Mouse (Mus musculus) liver, adult 2 months (tissue): ENCODE data around the gene Gm26620. TPM values are rescaled to one million over a fixed set of nuclear protein-coding genes. Genes with fewer than 3 reads are reported as not detected.

Source experiments
- DNase-seq: peaks from one replicate; pipeline ENCODE4 v3.0.0-alpha.2; 2011; ENCODE audit warnings: low read depth, low spot score; ENCODE audit errors: extremely low read depth
- H3K27ac ChIP-seq: fragments of 200-500 bp; replicated peaks from 2 replicates; pipeline ENCODE4 v1.5.1; 2012; ENCODE audit warnings: low read depth, mild to moderate bottlenecking, control low read depth, inconsistent platforms, low read length; ENCODE audit not compliant: insufficient read depth
- H3K27me3 ChIP-seq: fragments of 200-500 bp; 2 replicates; pipeline ENCODE4 v1.6.1; 2012; ENCODE audit warnings: mild to moderate bottlenecking, moderate library complexity, low read length, inconsistent platforms; ENCODE audit not compliant: control insufficient read depth, insufficient read depth
- H3K36me3 ChIP-seq: fragments of 200-500 bp; 2 replicates; pipeline ENCODE4 v1.6.1; 2012; ENCODE audit warnings: low read length, inconsistent platforms; ENCODE audit not compliant: control insufficient read depth, insufficient read depth
- H3K4me1 ChIP-seq: fragments of 200-500 bp; 2 replicates; pipeline ENCODE4 v1.6.1; 2011; ENCODE audit warnings: low read length; ENCODE audit not compliant: control insufficient read depth, insufficient read depth
- H3K4me3 ChIP-seq: fragments of 200-500 bp; 2 replicates; pipeline ENCODE4 v1.5.1; 2011; ENCODE audit warnings: low read depth, mild to moderate bottlenecking, control low read depth, low read length, moderate library complexity; ENCODE audit not compliant: insufficient read depth
- H3K79me2 ChIP-seq: fragments of 200-500 bp; 2 replicates; pipeline ENCODE4 v1.6.1; 2012; ENCODE audit warnings: inconsistent platforms, mild to moderate bottlenecking, low read length, moderate library complexity; ENCODE audit not compliant: control insufficient read depth, insufficient read depth
- H3K9ac ChIP-seq: fragments of 200-500 bp; 2 replicates; pipeline ENCODE4 v1.6.1; 2012; ENCODE audit warnings: low read depth, mild to moderate bottlenecking, control low read depth, inconsistent platforms, low read length
- CTCF ChIP-seq: fragments of 200-500 bp; IDR thresholded peaks from 2 replicates; pipeline ENCODE4 v1.5.1; 2011; ENCODE audit warnings: low read depth, low read length, control low read depth
- POLR2A ChIP-seq: fragments of 200-500 bp; IDR thresholded peaks from 2 replicates; pipeline ENCODE4 v1.6.1; 2011; ENCODE audit warnings: low read length, control low read depth; ENCODE audit not compliant: insufficient read depth; ENCODE audit errors: extremely low read depth
- WGBS: fragments of 180-500 bp; shearing (Covaris S2); methylation state at CpG from one replicate; pipeline ENCODE4 v1.1.7; 2018; 5-methylcytosine and 5-hydroxymethylcytosine counted together
- polyA plus RNA-seq: library from polyadenylated mRNA; depleted of rRNA; stranded (reverse); fragments of >200 nt; gene quantifications from 2 replicates; pipeline ENCODE4 v1.2.3, GENCODE M21; 2012
- total RNA-seq: library from RNA; depleted of rRNA; stranded (reverse); fragments of >200 nt; gene quantifications from 2 replicates; pipeline ENCODE4 v1.2.3, GENCODE M21; 2014

Gm26620 gene
- total and polyA plus RNA-seq, 2 experiments: 0.59 to 0.74 TPM

- H3K27ac ChIP-seq: peak overlapping the region; percentile 2; the same call in 1 of the 2 replicates
- H3K79me2 ChIP-seq: peaks cover 33% of the 10 kb centered on the region; the same call in 1 of the 2 replicates
Observed at GRCm38 (mm10) chr1:170861671-170862434, 23.0 kb upstream of the Gm26620 start.

DNA sequence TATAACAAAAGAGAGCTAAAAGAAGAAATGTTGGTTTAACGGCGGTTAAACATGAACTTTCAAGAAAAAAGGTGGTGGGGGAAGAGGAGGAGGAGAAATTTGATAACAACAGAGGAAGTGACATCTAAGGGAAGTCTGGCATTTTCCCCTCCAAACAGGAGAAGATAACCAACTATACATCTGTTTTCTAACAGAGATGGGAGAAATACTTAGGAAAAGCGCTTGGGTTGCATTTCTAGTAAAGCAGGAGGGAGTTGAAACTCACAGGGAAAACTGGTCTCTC is 22.5 kb upstream of the Gm26620 start:
- Histone ChIP-seq H3K4me3 (no peak overlapping the region), H3K36me3 (no peaks in the 10 kb centered on the region), H3K27me3 (no peaks in the 10 kb centered on the region), H3K79me2 (peaks cover 31% of the 10 kb centered on the region; the same call in 1 of the 2 replicates), H3K9ac (no peak overlapping the region), H3K4me1 (peaks cover 24% of the 10 kb centered on the region), H3K27ac (peak overlapping the region; percentile 8; the same call in 1 of the 2 replicates)
- DNase-seq: no peak
- TF ChIP-seq POLR2A (no peak), CTCF (no peak)
- WGBS: 9% methylated on average over 3 of the region's 3 CpGs

More at GRCm38 (mm10) chr1:170861671-170862434, 23.0 kb upstream of the Gm26620 start:
- Histone ChIP-seq H3K4me3 (no peak overlapping the region), H3K27me3 (no peaks in the 10 kb centered on the region), H3K4me1 (peaks cover 24% of the 10 kb centered on the region), H3K9ac (no peak overlapping the region), H3K36me3 (no peaks in the 10 kb centered on the region)
- no peak for TF ChIP-seq CTCF
- TF ChIP-seq POLR2A: no peak
- WGBS: 31% methylated on average over 13 of the region's 13 CpGs
- DNase-seq: peak; percentile 74

DNA sequence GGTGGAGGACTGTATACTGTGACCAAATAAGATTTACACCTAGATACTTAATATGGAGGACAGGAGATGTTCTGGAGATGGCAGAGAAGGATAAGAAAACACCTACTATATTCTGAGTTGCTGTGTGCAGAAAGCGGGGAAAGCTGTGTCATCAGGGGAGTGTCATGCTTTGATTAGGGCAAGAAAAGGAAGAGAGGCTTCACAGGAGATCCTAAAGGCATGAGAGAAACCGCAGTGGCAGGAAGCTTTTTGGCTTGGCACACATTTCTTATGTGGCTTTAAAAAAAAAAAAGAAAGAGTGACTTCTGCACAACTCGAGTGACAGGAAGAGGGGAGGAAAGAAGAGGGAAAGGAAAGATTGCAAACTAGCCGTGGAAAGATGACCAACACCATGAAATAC is 21.8 kb upstream of the Gm26620 start:
- Histone ChIP-seq H3K36me3 (no peaks in the 10 kb centered on the region), H3K79me2 (peaks cover 29% of the 10 kb centered on the region; the same call in 1 of the 2 replicates), H3K27me3 (no peaks in the 10 kb centered on the region), H3K4me1 (peaks cover 24% of the 10 kb centered on the region), H3K9ac (no peak overlapping the region), H3K4me3 (no peak overlapping the region), H3K27ac (peak overlapping the region; percentile 19; the same call in 1 of the 2 replicates)
- no peak for TF ChIP-seq POLR2A
- no peak for TF ChIP-seq CTCF
- DNase-seq: no peak
- WGBS: 18% methylated on average over 4 of the region's 4 CpGs

- H3K79me2 ChIP-seq: peaks cover 29% of the 10 kb centered on the region; the same call in 1 of the 2 replicates
- H3K9ac ChIP-seq: no peak overlapping the region
- H3K36me3 ChIP-seq: no peaks in the 10 kb centered on the region
- DNase-seq: no peak
- no peaks in the 10 kb centered on the region for H3K27me3 ChIP-seq
- no peak overlapping the region for H3K4me3 ChIP-seq
- TF ChIP-seq CTCF: no peak
- TF ChIP-seq POLR2A: no peak
- H3K27ac ChIP-seq: no peak overlapping the region
- peaks cover 24% of the 10 kb centered on the region for H3K4me1 ChIP-seq
Observed at GRCm38 (mm10) chr1:170864234-170864633, 20.6 kb upstream of the Gm26620 start.

DNA sequence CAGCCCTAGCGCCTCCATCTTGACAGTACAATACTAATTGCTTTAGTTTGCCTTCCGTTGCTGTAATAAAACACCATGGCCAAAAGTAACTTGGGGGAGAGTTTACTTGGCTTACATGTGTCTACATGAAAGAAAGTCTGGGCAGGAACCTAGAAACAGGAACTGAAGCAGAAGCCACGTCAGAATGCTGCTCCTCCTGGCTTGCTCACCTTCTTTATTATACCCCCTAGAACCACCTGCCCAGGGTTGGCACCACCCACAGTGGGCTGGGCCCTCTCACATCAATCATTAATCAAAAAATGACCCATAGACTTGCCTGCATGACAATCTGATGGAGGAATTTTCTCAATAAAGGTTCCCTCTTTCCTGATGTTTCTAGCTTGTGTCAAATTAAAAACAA is 20.1 kb upstream of the Gm26620 start:
- Histone ChIP-seq H3K4me1 (peaks cover 24% of the 10 kb centered on the region), H3K79me2 (peaks cover 26% of the 10 kb centered on the region; the same call in 1 of the 2 replicates), H3K27ac (no peak overlapping the region), H3K9ac (no peak overlapping the region), H3K36me3 (no peaks in the 10 kb centered on the region), H3K27me3 (no peaks in the 10 kb centered on the region), H3K4me3 (no peak overlapping the region)
- TF ChIP-seq POLR2A (no peak), CTCF (no peak)
- WGBS: 63% methylated on average over 3 of the region's 3 CpGs
- peak; percentile 23 for DNase-seq

- H3K79me2 ChIP-seq: peaks cover 23% of the 10 kb centered on the region; the same call in 1 of the 2 replicates
Observed at GRCm38 (mm10) chr1:170865406-170865805, 19.5 kb upstream of the Gm26620 start.

More at GRCm38 (mm10) chr1:170865406-170865805, 19.5 kb upstream of the Gm26620 start:
- no peak overlapping the region for H3K9ac ChIP-seq
- H3K27ac ChIP-seq: no peak overlapping the region
- WGBS: 78% methylated on average over 5 of the region's 5 CpGs
- no peak overlapping the region for H3K4me3 ChIP-seq
- TF ChIP-seq CTCF (no peak), POLR2A (no peak)
- H3K27me3 ChIP-seq: no peaks in the 10 kb centered on the region
- DNase-seq: no peak
- H3K36me3 ChIP-seq: no peaks in the 10 kb centered on the region
- H3K4me1 ChIP-seq: peaks cover 24% of the 10 kb centered on the region
